Mouse (Mus musculus) E14TG2a.4 (cell line): Measurements from ENCODE around the gene Alg14.

ENCODE experiments used
- CTCF ChIP-seq: conservative IDR thresholded peaks from 2 replicates; pipeline ENCODE4 v1.5.1; 2014; ENCODE audit warnings: low read length
- NANOG ChIP-seq: IDR thresholded peaks from 2 replicates; pipeline ENCODE4 v1.6.1; 2014; ENCODE audit warnings: borderline replicate concordance, low read length, mixed read lengths

GRCm38 (mm10) chr3:121263205-121263548 is 28.4 kb upstream of the Alg14 start:
- TF ChIP-seq CTCF: no peak
- no peak for TF ChIP-seq NANOG
